In genomic region chr6:48741273-48741672, GRCm38 (mm10) we compare ENCODE assay signal across 15 mouse cellular contexts. TPM values are rescaled to one million over a fixed set of nuclear protein-coding genes. Genes with fewer than 3 reads are reported as not detected.
DNase-seq lines count a peak whose midpoint lies in the region; ATAC-seq lines count a peak whose summit lies in the region.
"Had no signal": no experiment of that assay in that cellular context is flagged by ENCODE, and none has a peak within 500 bp of the region (broad histone marks: within the 10 kb centered on the region; RNA-seq: fewer than 3 reads in every experiment).

No protein-coding gene starts in this region.

- no peak overlapping the region for H3K9ac ChIP-seq in heart, embryonic 14.5 days (ENCODE audit: low read length)
- no peak overlapping the region for H3K9ac ChIP-seq in hindbrain, embryonic 11.5 days (ENCODE audit: low read depth, low read length)
- H3K9ac ChIP-seq: forebrain, embryonic 15.5 days; limb, embryonic 15.5 days had no signal

- H3K36me3 ChIP-seq in heart, embryonic 14.5 days (ENCODE audit: control insufficient read depth, insufficient read depth, low read length): no peaks in the 10 kb centered on the region
- no peaks in the 10 kb centered on the region for H3K36me3 ChIP-seq in hindbrain, embryonic 11.5 days (ENCODE audit: control insufficient read depth, insufficient read depth, low read length)
- H3K36me3 ChIP-seq: forebrain, embryonic 15.5 days; hindbrain, embryonic 13.5 days; limb, embryonic 15.5 days had no signal

- H3K4me1 ChIP-seq in heart, embryonic 14.5 days (ENCODE audit: control insufficient read depth in 2 of 2, insufficient read depth in 2 of 2, low read length in 2 of 2): peaks cover 0 to 4% of the 10 kb centered on the region in 2 experiments; a peak in 2 of 4 replicates
- H3K4me1 ChIP-seq in hindbrain, embryonic 11.5 days (replicated peaks; ENCODE audit: control insufficient read depth, insufficient read depth, low read length): no peaks in the 10 kb centered on the region; the same call in 1 of the 2 replicates

- WGBS in heart, embryonic 14.5 days: 35% methylated on average over 3 of the region's 3 CpGs
- 36% methylated on average over 3 of the region's 3 CpGs for WGBS in hindbrain, embryonic 11.5 days

- peaks cover 29% of the 10 kb centered on the region for H3K27me3 ChIP-seq in heart, embryonic 14.5 days (ENCODE audit: control insufficient read depth, insufficient read depth, low read length)
- H3K27me3 ChIP-seq in hindbrain, embryonic 11.5 days (ENCODE audit: control insufficient read depth, insufficient read depth, low read length): peaks cover 15% of the 10 kb centered on the region

- no peak for DNase-seq in heart, adult 8-10 months (ENCODE audit: low spot score)
- DNase-seq in spleen, postnatal 36 days (ENCODE audit: low spot score in 2 of 2): peak; percentile 55
- no peak for DNase-seq in spleen, adult 18-20 months
- DNase-seq in frontal cortex, adult 2 months (ENCODE audit: extremely low spot score in 1 of 2, low spot score in 1 of 2): no peak
- no peak for DNase-seq in right cerebral cortex, postnatal 14 days
- no peak for DNase-seq in hindbrain, embryonic 11.5 days (ENCODE audit: low spot score)
- DNase-seq: cerebellum, adult 11 months; midbrain, embryonic 14.5 days had no signal

- no peak overlapping the region for H3K4me3 ChIP-seq in heart, embryonic 14.5 days (ENCODE audit: control insufficient read depth in 1 of 2, insufficient read depth in 1 of 2, low read depth in 1 of 2, low read length in 2 of 2)
- H3K4me3 ChIP-seq in hindbrain, embryonic 11.5 days (ENCODE audit: low read depth, low read length): no peak overlapping the region
- H3K4me3 ChIP-seq: limb, embryonic 15.5 days had no signal

- H3K9me3 ChIP-seq in heart, embryonic 14.5 days (ENCODE audit: control insufficient read depth, low read length): no peaks in the 10 kb centered on the region
- H3K9me3 ChIP-seq in hindbrain, embryonic 11.5 days (ENCODE audit: control insufficient read depth, low read length): no peaks in the 10 kb centered on the region
- H3K9me3 ChIP-seq: forebrain, embryonic 15.5 days; hindbrain, embryonic 13.5 days; limb, embryonic 15.5 days had no signal

- ATAC-seq in heart, embryonic 14.5 days (ENCODE audit: insufficient number of reproducible peaks, insufficient read depth, low FRiP score, low read depth): no peak
- ATAC-seq in megakaryocyte progenitor cell, adult 5-6 weeks (replicated peaks; ENCODE audit: poor library complexity): 0 out of 2 replicates have a peak, but pooled peaks have one; percentile 12
- ATAC-seq in hindbrain, embryonic 11.5 days (ENCODE audit: low FRiP score): no peak

- H3K27ac ChIP-seq in heart, embryonic 14.5 days (replicated peaks in 1 of 2; ENCODE audit: control insufficient read depth in 1 of 2, insufficient read depth in 1 of 2, low read depth in 2 of 2, low read length in 2 of 2): no peak overlapping the region
- no peak overlapping the region for H3K27ac ChIP-seq in hindbrain, embryonic 11.5 days (ENCODE audit: low read depth, low read length)
- H3K27ac ChIP-seq: forebrain, embryonic 15.5 days; hindbrain, embryonic 13.5 days; limb, embryonic 15.5 days had no signal

- H3K4me2 ChIP-seq in heart, embryonic 14.5 days (ENCODE audit: low read length): peak overlapping the region; percentile 55
- H3K4me2 ChIP-seq in hindbrain, embryonic 11.5 days (replicated peaks; ENCODE audit: low read depth, low read length): no peak overlapping the region
- H3K4me2 ChIP-seq: limb, embryonic 15.5 days had no signal

RNA-seq across cellular contexts. Expression of gene Gimap1, which starts 2.4 kb away (rescaled TPM):
- polyA plus RNA-seq in heart, embryonic 14.5 days (2014; fragmentation: Nextera tagmentation; extraction: Ambion mirVana): 26.1 and 27.5 TPM in 2 replicates
- 1 to 10 TPM; 6.3 to 9.4 (median 8.0) TPM for total RNA-seq in heart, adult 8-10 months (2022)
- 1.2 and 5.1 TPM in 2 replicates for total RNA-seq in megakaryocyte progenitor cell, adult 5-6 weeks (2015)
- total RNA-seq in megakaryocyte progenitor cell, adult 5-6 weeks (2017): 3.7 and 9.1 TPM in 2 replicates
- 1.6 TPM in 2 replicates for polyA plus RNA-seq in frontal cortex, adult 2 months (2012; rRNA removed)
- 5.0 and 6.1 TPM in 2 replicates for polyA plus RNA-seq in hindbrain, embryonic 11.5 days (2014; fragmentation: Nextera tagmentation; extraction: Ambion mirVana)

RNA-seq across cellular contexts. Expression of gene Gimap5, which starts 4.7 kb away (rescaled TPM):
- 6.8 and 8.7 TPM in 2 replicates for polyA plus RNA-seq in heart, embryonic 14.5 days (2014; fragmentation: Nextera tagmentation; extraction: Ambion mirVana)
- 1 to 10 TPM; 4.1 to 5.0 (median 4.5) TPM for total RNA-seq in heart, adult 8-10 months (2022)
- total RNA-seq in megakaryocyte progenitor cell, adult 5-6 weeks (2015): 0.07 and 1.1 TPM in 2 replicates
- 0.08 and 2.0 TPM in 2 replicates for total RNA-seq in megakaryocyte progenitor cell, adult 5-6 weeks (2017)
- polyA plus RNA-seq in frontal cortex, adult 2 months (2012; rRNA removed): 0.67 and 0.82 TPM in 2 replicates
- 0.49 and 0.92 TPM in 2 replicates for polyA plus RNA-seq in hindbrain, embryonic 11.5 days (2014; fragmentation: Nextera tagmentation; extraction: Ambion mirVana)

RNA-seq across cellular contexts. Expression of gene Gimap7, which starts 22.9 kb away (rescaled TPM):
- polyA plus RNA-seq in heart, embryonic 14.5 days (2014; fragmentation: Nextera tagmentation; extraction: Ambion mirVana): not detected in 2 replicates
- under 1 TPM in 3 of 4 experiments, not detected in 1; 0.22 to 0.78 (median 0.71) TPM for total RNA-seq in heart, adult 8-10 months (2022)
- 0.22 TPM in 1 of 2 replicates, not detected in the other for total RNA-seq in megakaryocyte progenitor cell, adult 5-6 weeks (2015)
- 0.29 and 1.3 TPM in 2 replicates for total RNA-seq in megakaryocyte progenitor cell, adult 5-6 weeks (2017)
- polyA plus RNA-seq in frontal cortex, adult 2 months (2012; rRNA removed): not detected in 2 replicates
- 0.11 TPM in 1 of 2 replicates, not detected in the other for polyA plus RNA-seq in hindbrain, embryonic 11.5 days (2014; fragmentation: Nextera tagmentation; extraction: Ambion mirVana)
- total RNA-seq: layer of hippocampus, adult 8-10 months had no signal
- polyA plus RNA-seq: embryonic facial prominence, embryonic 11.5 days; forebrain, embryonic 15.5 days; hindbrain, embryonic 13.5 days; limb, embryonic 15.5 days; midbrain, embryonic 14.5 days had no signal

RNA-seq across cellular contexts. Expression of gene Gm28053, which starts 22.9 kb away (rescaled TPM):
- 3.3 and 5.1 TPM in 2 replicates for polyA plus RNA-seq in heart, embryonic 14.5 days (2014; fragmentation: Nextera tagmentation; extraction: Ambion mirVana)
- 1 to 10 TPM; 2.7 to 5.0 (median 4.3) TPM for total RNA-seq in heart, adult 8-10 months (2022)
- not detected in 2 replicates for total RNA-seq in megakaryocyte progenitor cell, adult 5-6 weeks (2015)
- total RNA-seq in megakaryocyte progenitor cell, adult 5-6 weeks (2017): 20.7 and 26.7 TPM in 2 replicates
- 0.54 and 2.1 TPM in 2 replicates for polyA plus RNA-seq in frontal cortex, adult 2 months (2012; rRNA removed)
- not detected in 2 replicates for polyA plus RNA-seq in hindbrain, embryonic 11.5 days (2014; fragmentation: Nextera tagmentation; extraction: Ambion mirVana)
- polyA plus RNA-seq: embryonic facial prominence, embryonic 11.5 days; forebrain, embryonic 15.5 days; hindbrain, embryonic 13.5 days had no signal

RNA-seq across cellular contexts. Expression of gene Gimap3, which starts 29.4 kb away (rescaled TPM):
- not detected in 2 replicates for polyA plus RNA-seq in heart, embryonic 14.5 days (2014; fragmentation: Nextera tagmentation; extraction: Ambion mirVana)
- under 1 TPM; 0.53 to 0.86 (median 0.54) TPM for total RNA-seq in heart, adult 8-10 months (2022)
- total RNA-seq in megakaryocyte progenitor cell, adult 5-6 weeks (2015): 0.12 and 0.62 TPM in 2 replicates
- 0.61 TPM in 1 of 2 replicates, not detected in the other for total RNA-seq in megakaryocyte progenitor cell, adult 5-6 weeks (2017)
- polyA plus RNA-seq in frontal cortex, adult 2 months (2012; rRNA removed): 0.28 and 0.34 TPM in 2 replicates
- 0.17 TPM in 1 of 2 replicates, not detected in the other for polyA plus RNA-seq in hindbrain, embryonic 11.5 days (2014; fragmentation: Nextera tagmentation; extraction: Ambion mirVana)
- total RNA-seq: layer of hippocampus, adult 8-10 months had no signal
- polyA plus RNA-seq: embryonic facial prominence, embryonic 11.5 days; forebrain, embryonic 15.5 days; hindbrain, embryonic 13.5 days; limb, embryonic 15.5 days; midbrain, embryonic 14.5 days had no signal

Comparison
In these comparisons a context has a peak if more than half of its experiments do, and no peak if none do; other contexts are left out.
1. DNase-seq: peak in spleen, postnatal 36 days (2 of 2); none in heart, adult 8-10 months (single experiment), spleen, adult 18-20 months (0 of 2), frontal cortex, adult 2 months (0 of 2), right cerebral cortex, postnatal 14 days (single experiment) and hindbrain, embryonic 11.5 days (single experiment).